8 mouse cellular contexts compared by ENCODE assay signal in genomic region chr11:120492024-120492877, GRCm38 (mm10). TPM values are rescaled to one million over a fixed set of nuclear protein-coding genes. Genes with fewer than 3 reads are reported as not detected.
DNase-seq lines count a peak whose midpoint lies in the region; ATAC-seq and TF ChIP-seq lines count a peak whose summit lies in the region.

No protein-coding gene starts in this region.

- under 1% methylated on average over 48 of the region's 48 CpGs for WGBS in bone marrow, adult 2 months
- WGBS in forebrain, postnatal 0 days = 2% methylated on average over 48 of the region's 48 CpGs
- under 1% methylated on average over 48 of the region's 48 CpGs for WGBS in intestine, embryonic 16.5 days
- under 1% methylated on average over 48 of the region's 48 CpGs for WGBS in lung, adult 2 months
- WGBS in neural tube, embryonic 15.5 days = under 1% methylated on average over 47 of the region's 48 CpGs

- no peak for TF ChIP-seq POLR2A in bone marrow, adult 2 months (IDR thresholded peaks at IDR 0.05; ENCODE audit: borderline replicate concordance, control insufficient read depth, low read depth, low read length)
- TF ChIP-seq POLR2A in lung, adult 2 months (IDR thresholded peaks at IDR 0.05; ENCODE audit: borderline replicate concordance, extremely low read depth, low read depth, low read length) = peak; percentile 48; the same call in 1 of the 2 replicates

- H3K9ac ChIP-seq in forebrain, postnatal 0 days = peak overlapping the region; percentile 68
- H3K9ac ChIP-seq in intestine, embryonic 16.5 days (ENCODE audit: low read depth, low read length) = peak overlapping the region; percentile 89
- H3K9ac ChIP-seq in neural tube, embryonic 15.5 days (replicated peaks) = peak overlapping the region; percentile 82

- peak overlapping the region; percentile 72 for H3K27ac ChIP-seq in left cerebral cortex, adult 2 months
- peak overlapping the region; percentile 70; the same call in 1 of the 2 replicates for H3K27ac ChIP-seq in bone marrow, adult 2 months (ENCODE audit: control insufficient read depth, insufficient read depth, low read depth, low read length, poor library complexity)
- peak overlapping the region; percentile 48 for H3K27ac ChIP-seq in forebrain, postnatal 0 days (ENCODE audit: low read depth, low read length)
- H3K27ac ChIP-seq in intestine, embryonic 16.5 days (ENCODE audit: low read length) = peak overlapping the region; percentile 92
- peak overlapping the region; percentile 83 for H3K27ac ChIP-seq in neural tube, embryonic 15.5 days (replicated peaks)

- no peak for DNase-seq in left cerebral cortex, adult 2 months (ENCODE audit: extremely low spot score in 1 of 2, low spot score in 2 of 2)
- no peak for DNase-seq in left cerebral cortex, adult 9 months (ENCODE audit: low spot score in 2 of 2)
- DNase-seq in forebrain, postnatal 0 days = peak; percentile 65
- peak; percentile 52 for DNase-seq in lung, adult 2 months
- DNase-seq in gastrocnemius, adult 8-10 months (ENCODE audit: low spot score in 2 of 2) = no peak

- H3K9me3 ChIP-seq in forebrain, postnatal 0 days (ENCODE audit: low read length) = no peaks in the 10 kb centered on the region
- no peaks in the 10 kb centered on the region for H3K9me3 ChIP-seq in intestine, embryonic 16.5 days (ENCODE audit: control insufficient read depth, low read length)
- no peaks in the 10 kb centered on the region for H3K9me3 ChIP-seq in neural tube, embryonic 15.5 days (replicated peaks)

- peak overlapping the region; percentile 99 for H3K4me3 ChIP-seq in left cerebral cortex, adult 2 months
- peak overlapping the region; percentile 93 for H3K4me3 ChIP-seq in bone marrow, adult 2 months (replicated peaks; ENCODE audit: control insufficient read depth, low read depth, low read length)
- H3K4me3 ChIP-seq in forebrain, postnatal 0 days (ENCODE audit: low read depth, low read length) = peak overlapping the region; percentile 62
- peak overlapping the region; percentile 95 for H3K4me3 ChIP-seq in intestine, embryonic 16.5 days (ENCODE audit: low read length)
- peak overlapping the region; percentile 98 for H3K4me3 ChIP-seq in lung, adult 2 months (replicated peaks; ENCODE audit: extremely low read depth, low read depth, low read length)
- peak overlapping the region; percentile 99 for H3K4me3 ChIP-seq in neural tube, embryonic 15.5 days (replicated peaks)

- peak; percentile 3 for TF ChIP-seq CTCF in left cerebral cortex, adult 2 months (IDR thresholded peaks at IDR 0.05)
- peak; percentile 46; the same call in 1 of the 2 replicates for TF ChIP-seq CTCF in bone marrow, adult 2 months (IDR thresholded peaks at IDR 0.05; ENCODE audit: control insufficient read depth, insufficient read depth, low read length)
- peak; percentile 49 for TF ChIP-seq CTCF in forebrain, postnatal 0 days (IDR thresholded peaks at IDR 0.05; ENCODE audit: low read depth)
- TF ChIP-seq CTCF in lung, adult 2 months (IDR thresholded peaks at IDR 0.05; ENCODE audit: insufficient read depth, low read length) = peak; percentile 29; the same call in 1 of the 2 replicates

- peak overlapping the region; percentile 96 for H3K4me2 ChIP-seq in forebrain, postnatal 0 days (ENCODE audit: low read depth)
- peak overlapping the region; percentile 84 for H3K4me2 ChIP-seq in intestine, embryonic 16.5 days (ENCODE audit: low read depth, low read length)
- peak overlapping the region; percentile 99 for H3K4me2 ChIP-seq in neural tube, embryonic 15.5 days

- intact Hi-C loops in left cerebral cortex, adult 2 months (cut with DNase I) = no loop called here

- ATAC-seq in forebrain, postnatal 0 days = peak; percentile 36
- peak; percentile 36 for ATAC-seq in intestine, embryonic 16.5 days
- ATAC-seq in neural tube, embryonic 15.5 days (ENCODE audit: low FRiP score) = peak; percentile 44

- peaks cover 55% of the 10 kb centered on the region for H3K36me3 ChIP-seq in forebrain, postnatal 0 days (ENCODE audit: insufficient read depth)
- peaks cover 15% of the 10 kb centered on the region for H3K36me3 ChIP-seq in intestine, embryonic 16.5 days (ENCODE audit: control insufficient read depth, insufficient read depth, low read length)
- peaks cover 44% of the 10 kb centered on the region for H3K36me3 ChIP-seq in neural tube, embryonic 15.5 days

- H3K4me1 ChIP-seq in bone marrow, adult 2 months (ENCODE audit: control insufficient read depth, insufficient read depth, low read length) = peaks cover 3% of the 10 kb centered on the region; the same call in 1 of the 2 replicates
- H3K4me1 ChIP-seq in forebrain, postnatal 0 days (ENCODE audit: insufficient read depth) = peaks cover 17% of the 10 kb centered on the region
- peaks cover 40% of the 10 kb centered on the region for H3K4me1 ChIP-seq in intestine, embryonic 16.5 days (ENCODE audit: control insufficient read depth, insufficient read depth, low read length)
- peaks cover 14% of the 10 kb centered on the region for H3K4me1 ChIP-seq in lung, adult 2 months (ENCODE audit: control insufficient read depth, insufficient read depth, low read length)
- H3K4me1 ChIP-seq in neural tube, embryonic 15.5 days = peaks cover 43% of the 10 kb centered on the region

- no peaks in the 10 kb centered on the region for H3K27me3 ChIP-seq in forebrain, postnatal 0 days (ENCODE audit: insufficient read depth, low read length)
- H3K27me3 ChIP-seq in intestine, embryonic 16.5 days (replicated peaks; ENCODE audit: control insufficient read depth, insufficient read depth, low read length) = no peaks in the 10 kb centered on the region
- no peaks in the 10 kb centered on the region for H3K27me3 ChIP-seq in neural tube, embryonic 15.5 days (replicated peaks)

RNA-seq across cellular contexts. Expression of gene Slc25a10, which starts 0.6 kb away (rescaled TPM):
- 10 to 100 TPM; 17.7 to 21.3 TPM for total RNA-seq in left cerebral cortex, adult 2 months (2021)
- polyA plus RNA-seq in bone marrow, adult 2 months (2011; ENCODE audit: insufficient read depth, insufficient read length, low replicate concordance, missing spikeins) = 20.6 and 21.0 TPM in 2 replicates
- total RNA-seq in forebrain, postnatal 0 days (2014; rRNA removed) = 20.9 and 22.8 TPM in 2 replicates
- polyA plus RNA-seq in forebrain, postnatal 0 days (2015; fragmentation: Nextera tagmentation; extraction: Ambion mirVana) = 20.5 and 21.1 TPM in 2 replicates
- 104 and 108 TPM in 2 replicates for polyA plus RNA-seq in intestine, embryonic 16.5 days (2015; fragmentation: Nextera tagmentation; extraction: Ambion mirVana)
- 157 and 174 TPM in 2 replicates for polyA plus RNA-seq in lung, adult 2 months (2012; rRNA removed)
- 27.6 and 33.6 TPM in 2 replicates for polyA plus RNA-seq in neural tube, embryonic 15.5 days (2015; fragmentation: Nextera tagmentation; extraction: Ambion mirVana)
- total RNA-seq in gastrocnemius, adult 8-10 months (2022) = 1 to 10 TPM; 1.9 to 5.0 (median 3.1) TPM

RNA-seq across cellular contexts. Expression of gene Mrpl12, which starts 7.8 kb away (rescaled TPM):
- 10 to 100 TPM; 66.1 to 68.3 TPM for total RNA-seq in left cerebral cortex, adult 2 months (2021)
- 60.4 and 87.1 TPM in 2 replicates for polyA plus RNA-seq in bone marrow, adult 2 months (2011; ENCODE audit: insufficient read depth, insufficient read length, low replicate concordance, missing spikeins)
- 42.6 and 49.9 TPM in 2 replicates for total RNA-seq in forebrain, postnatal 0 days (2014; rRNA removed)
- 143 and 179 TPM in 2 replicates for polyA plus RNA-seq in forebrain, postnatal 0 days (2015; fragmentation: Nextera tagmentation; extraction: Ambion mirVana)
- polyA plus RNA-seq in intestine, embryonic 16.5 days (2015; fragmentation: Nextera tagmentation; extraction: Ambion mirVana) = 228 and 239 TPM in 2 replicates
- polyA plus RNA-seq in lung, adult 2 months (2012; rRNA removed) = 48.0 and 51.4 TPM in 2 replicates
- polyA plus RNA-seq in neural tube, embryonic 15.5 days (2015; fragmentation: Nextera tagmentation; extraction: Ambion mirVana) = 142 and 144 TPM in 2 replicates
- total RNA-seq in gastrocnemius, adult 8-10 months (2022) = 100 to 1,000 TPM; 121 to 138 (median 132) TPM

RNA-seq across cellular contexts. Expression of gene Arl16, which starts 24.8 kb away (rescaled TPM):
- 10 to 100 TPM; 47.9 to 51.9 TPM for total RNA-seq in left cerebral cortex, adult 2 months (2021)
- 5.5 and 6.7 TPM in 2 replicates for polyA plus RNA-seq in bone marrow, adult 2 months (2011; ENCODE audit: insufficient read depth, insufficient read length, low replicate concordance, missing spikeins)
- total RNA-seq in forebrain, postnatal 0 days (2014; rRNA removed) = 35.2 and 37.8 TPM in 2 replicates
- polyA plus RNA-seq in forebrain, postnatal 0 days (2015; fragmentation: Nextera tagmentation; extraction: Ambion mirVana) = 40.3 and 56.4 TPM in 2 replicates
- polyA plus RNA-seq in intestine, embryonic 16.5 days (2015; fragmentation: Nextera tagmentation; extraction: Ambion mirVana) = 32.6 and 38.9 TPM in 2 replicates
- polyA plus RNA-seq in lung, adult 2 months (2012; rRNA removed) = 15.6 and 17.3 TPM in 2 replicates
- polyA plus RNA-seq in neural tube, embryonic 15.5 days (2015; fragmentation: Nextera tagmentation; extraction: Ambion mirVana) = 68.1 and 76.7 TPM in 2 replicates
- 1 to 10 TPM; 4.7 to 7.5 (median 6.2) TPM for total RNA-seq in gastrocnemius, adult 8-10 months (2022)

RNA-seq across cellular contexts. Expression of gene Ccdc137, which starts 34.3 kb away (rescaled TPM):
- total RNA-seq in left cerebral cortex, adult 2 months (2021) = 10 to 100 TPM; 28.4 to 28.5 TPM
- 19.2 and 29.6 TPM in 2 replicates for polyA plus RNA-seq in bone marrow, adult 2 months (2011; ENCODE audit: insufficient read depth, insufficient read length, low replicate concordance, missing spikeins)
- total RNA-seq in forebrain, postnatal 0 days (2014; rRNA removed) = 18.1 and 21.0 TPM in 2 replicates
- 13.6 and 15.4 TPM in 2 replicates for polyA plus RNA-seq in forebrain, postnatal 0 days (2015; fragmentation: Nextera tagmentation; extraction: Ambion mirVana)
- 27.1 and 31.3 TPM in 2 replicates for polyA plus RNA-seq in intestine, embryonic 16.5 days (2015; fragmentation: Nextera tagmentation; extraction: Ambion mirVana)
- polyA plus RNA-seq in lung, adult 2 months (2012; rRNA removed) = 11.0 and 14.5 TPM in 2 replicates
- 24.5 and 26.6 TPM in 2 replicates for polyA plus RNA-seq in neural tube, embryonic 15.5 days (2015; fragmentation: Nextera tagmentation; extraction: Ambion mirVana)
- total RNA-seq in gastrocnemius, adult 8-10 months (2022) = 1 to 10 TPM; 4.5 to 6.0 (median 5.1) TPM

RNA-seq across cellular contexts. Expression of gene Oxld1, which starts 34.4 kb away (rescaled TPM):
- total RNA-seq in left cerebral cortex, adult 2 months (2021) = 10 to 100 TPM; 13.8 to 15.8 TPM
- 2.0 and 4.4 TPM in 2 replicates for polyA plus RNA-seq in bone marrow, adult 2 months (2011; ENCODE audit: insufficient read depth, insufficient read length, low replicate concordance, missing spikeins)
- 9.9 and 15.2 TPM in 2 replicates for total RNA-seq in forebrain, postnatal 0 days (2014; rRNA removed)
- 12.7 and 13.8 TPM in 2 replicates for polyA plus RNA-seq in forebrain, postnatal 0 days (2015; fragmentation: Nextera tagmentation; extraction: Ambion mirVana)
- polyA plus RNA-seq in intestine, embryonic 16.5 days (2015; fragmentation: Nextera tagmentation; extraction: Ambion mirVana) = 21.0 and 24.6 TPM in 2 replicates
- polyA plus RNA-seq in lung, adult 2 months (2012; rRNA removed) = 11.9 and 14.9 TPM in 2 replicates
- polyA plus RNA-seq in neural tube, embryonic 15.5 days (2015; fragmentation: Nextera tagmentation; extraction: Ambion mirVana) = 12.1 and 12.8 TPM in 2 replicates
- total RNA-seq in gastrocnemius, adult 8-10 months (2022) = 10 to 100 TPM; 20.4 to 26.4 (median 22.2) TPM

Comparison
In these comparisons a context has a peak if more than half of its experiments do, and no peak if none do; other contexts are left out.
1. DNase-seq: peak in forebrain, postnatal 0 days (single experiment) and lung, adult 2 months (single experiment); none in left cerebral cortex, adult 2 months (0 of 2), left cerebral cortex, adult 9 months (0 of 2) and gastrocnemius, adult 8-10 months (0 of 2).
2. Peak in every context shown above with its lines, with median percentiles within 50 percentile points of each other: H3K27ac ChIP-seq, H3K4me3 ChIP-seq, CTCF ChIP-seq, ATAC-seq, H3K4me2 ChIP-seq and H3K9ac ChIP-seq.